Comparison of ENCODE assay signal across 8 mouse cellular contexts in genomic region chr17:27856798-27857648, GRCm38 (mm10). TPM values are rescaled to one million over a fixed set of nuclear protein-coding genes. Genes with fewer than 3 reads are reported as not detected.
A peak's percentile ranks its signal among the peaks of the same experiment; 100 is the strongest.
DNase-seq lines count a peak whose midpoint lies in the region; ATAC-seq and TF ChIP-seq lines count a peak whose summit lies in the region.

No protein-coding gene starts in this region.

- TF ChIP-seq CTCF in ES-Bruce4 (IDR thresholded peaks at IDR 0.05; ENCODE audit: low read depth, low read length), result no peak
- TF ChIP-seq CTCF in bone marrow, adult 2 months (IDR thresholded peaks at IDR 0.05; ENCODE audit: control insufficient read depth, insufficient read depth, low read length), result no peak
- TF ChIP-seq CTCF in heart, postnatal 0 days (IDR thresholded peaks at IDR 0.05; ENCODE audit: low read depth), result no peak

- peaks cover 6% of the 10 kb centered on the region for H3K36me3 ChIP-seq in ES-Bruce4 (ENCODE audit: control insufficient read depth, insufficient read depth, low read length, poor library complexity, severe bottlenecking)
- H3K36me3 ChIP-seq in forebrain, embryonic 11.5 days (ENCODE audit: control insufficient read depth, insufficient read depth, low read length), result peaks cover 3% of the 10 kb centered on the region; the same call in 1 of the 2 replicates
- peaks cover 14% of the 10 kb centered on the region; the same call in 1 of the 2 replicates for H3K36me3 ChIP-seq in heart, postnatal 0 days (replicated peaks; ENCODE audit: control insufficient read depth, insufficient read depth, low read length)
- peaks cover 23% of the 10 kb centered on the region for H3K36me3 ChIP-seq in lung, embryonic 15.5 days

- no peak for TF ChIP-seq EP300 in ES-Bruce4 (IDR thresholded peaks at IDR 0.05; ENCODE audit: insufficient read depth, low read depth, low read length)
- no peak for TF ChIP-seq EP300 in heart, postnatal 0 days (IDR thresholded peaks at IDR 0.05; ENCODE audit: low read depth)

- H3K4me3 ChIP-seq in ES-Bruce4 (ENCODE audit: low read depth, low read length), result peak overlapping the region; percentile 97
- H3K4me3 ChIP-seq in bone marrow, adult 2 months (replicated peaks; ENCODE audit: control insufficient read depth, low read depth, low read length), result peak overlapping the region; percentile 92
- H3K4me3 ChIP-seq in forebrain, embryonic 11.5 days (ENCODE audit: low read depth, low read length), result peak overlapping the region; percentile 69
- H3K4me3 ChIP-seq in heart, postnatal 0 days (ENCODE audit: low read depth, low read length), result peak overlapping the region; percentile 94
- peak overlapping the region; percentile 78 for H3K4me3 ChIP-seq in lung, embryonic 15.5 days

- no peaks in the 10 kb centered on the region for H3K9me3 ChIP-seq in ES-Bruce4 (replicated peaks; ENCODE audit: control insufficient read depth, insufficient read depth, low read length, poor library complexity, severe bottlenecking)
- H3K9me3 ChIP-seq in forebrain, embryonic 11.5 days (ENCODE audit: control insufficient read depth, low read length), result no peaks in the 10 kb centered on the region
- H3K9me3 ChIP-seq in heart, postnatal 0 days (replicated peaks; ENCODE audit: control insufficient read depth, low read length), result no peaks in the 10 kb centered on the region
- no peaks in the 10 kb centered on the region for H3K9me3 ChIP-seq in lung, embryonic 15.5 days

- peak; percentile 78 for DNase-seq in forebrain, embryonic 11.5 days (ENCODE audit: low spot score)
- peak; percentile 54 for DNase-seq in heart, postnatal 0 days (ENCODE audit: low spot score)
- peak; percentile 75 to 91 for DNase-seq in kidney, postnatal 25 days
- DNase-seq in thymus, postnatal 0 days (ENCODE audit: low spot score), result peak; percentile 21

- H3K4me1 ChIP-seq in ES-Bruce4 (ENCODE audit: control insufficient read depth, insufficient read depth, low read length), result peaks cover 3% of the 10 kb centered on the region
- H3K4me1 ChIP-seq in bone marrow, adult 2 months (ENCODE audit: control insufficient read depth, insufficient read depth, low read length), result peaks cover 4% of the 10 kb centered on the region
- H3K4me1 ChIP-seq in forebrain, embryonic 11.5 days (replicated peaks; ENCODE audit: control insufficient read depth, insufficient read depth, low read length), result no peaks in the 10 kb centered on the region; the same call in 1 of the 2 replicates
- peaks cover 10% of the 10 kb centered on the region for H3K4me1 ChIP-seq in heart, postnatal 0 days (ENCODE audit: control insufficient read depth, insufficient read depth)
- peaks cover 18% of the 10 kb centered on the region for H3K4me1 ChIP-seq in lung, embryonic 15.5 days

- WGBS in bone marrow, adult 2 months, result 1% methylated on average over 52 of the region's 52 CpGs
- 4% methylated on average over 42 of the region's 52 CpGs for WGBS in forebrain, embryonic 11.5 days
- WGBS in heart, postnatal 0 days, result 1% methylated on average over 42 of the region's 52 CpGs
- 1% methylated on average over 52 of the region's 52 CpGs for WGBS in lung, embryonic 15.5 days

- H3K27me3 ChIP-seq in ES-Bruce4 (ENCODE audit: control insufficient read depth, insufficient read depth, low read length, poor library complexity, severe bottlenecking), result no peaks in the 10 kb centered on the region
- H3K27me3 ChIP-seq in forebrain, embryonic 11.5 days (ENCODE audit: control insufficient read depth, insufficient read depth, low read length), result no peaks in the 10 kb centered on the region
- H3K27me3 ChIP-seq in heart, postnatal 0 days (ENCODE audit: control insufficient read depth, insufficient read depth, low read length), result no peaks in the 10 kb centered on the region
- H3K27me3 ChIP-seq in lung, embryonic 15.5 days, result no peaks in the 10 kb centered on the region

- ATAC-seq in forebrain, embryonic 11.5 days (replicated peaks; ENCODE audit: low FRiP score), result peak; percentile 65
- ATAC-seq in heart, postnatal 0 days (ENCODE audit: insufficient read depth, low read depth), result peak; percentile 67
- ATAC-seq in lung, embryonic 15.5 days (ENCODE audit: borderline replicate concordance, extremely low read depth, low FRiP score, low TSS enrichment), result peak; percentile 76
- peak; percentile 15; the same call in 1 of the 2 replicates for ATAC-seq in neutrophil, adult 5-6 weeks (ENCODE audit: extremely low read depth, insufficient number of reproducible peaks, low FRiP score, poor library complexity, severe bottlenecking)

- H3K27ac ChIP-seq in ES-Bruce4 (ENCODE audit: insufficient read depth, low read length), result no peak overlapping the region
- H3K27ac ChIP-seq in bone marrow, adult 2 months (ENCODE audit: control insufficient read depth, insufficient read depth, low read depth, low read length, poor library complexity), result peak overlapping the region; percentile 80
- peak overlapping the region; percentile 37; the same call in 1 of the 2 replicates for H3K27ac ChIP-seq in forebrain, embryonic 11.5 days (ENCODE audit: low read depth, low read length)
- H3K27ac ChIP-seq in heart, postnatal 0 days (ENCODE audit: low read depth), result peak overlapping the region; percentile 85
- H3K27ac ChIP-seq in lung, embryonic 15.5 days, result peak overlapping the region; percentile 62

- H3K4me2 ChIP-seq in forebrain, embryonic 11.5 days (ENCODE audit: low read depth, low read length, severe bottlenecking), result peak overlapping the region; percentile 88
- peak overlapping the region; percentile 96 for H3K4me2 ChIP-seq in heart, postnatal 0 days (ENCODE audit: low read depth, low read length)
- H3K4me2 ChIP-seq in lung, embryonic 15.5 days, result peak overlapping the region; percentile 83

- peak overlapping the region; percentile 95 for H3K9ac ChIP-seq in ES-Bruce4 (ENCODE audit: low read depth, poor library complexity, severe bottlenecking)
- H3K9ac ChIP-seq in forebrain, embryonic 11.5 days (ENCODE audit: low read length), result peak overlapping the region; percentile 86
- peak overlapping the region; percentile 85 for H3K9ac ChIP-seq in heart, postnatal 0 days (replicated peaks; ENCODE audit: low read depth, low read length)
- H3K9ac ChIP-seq in lung, embryonic 15.5 days, result peak overlapping the region; percentile 80

- TF ChIP-seq POLR2A in ES-Bruce4 (IDR thresholded peaks at IDR 0.05; ENCODE audit: insufficient read depth, low read length), result no peak
- TF ChIP-seq POLR2A in bone marrow, adult 2 months (IDR thresholded peaks at IDR 0.05; ENCODE audit: borderline replicate concordance, control insufficient read depth, low read depth, low read length), result no peak

RNA-seq across cellular contexts. Expression of gene Uhrf1bp1, which starts 0.8 kb away (rescaled TPM):
- polyA plus RNA-seq in ES-Bruce4 (2011; ENCODE audit: insufficient read depth, insufficient read length, low read depth, missing spikeins), result 18.4 and 22.3 TPM in 2 replicates
- 5.9 and 7.9 TPM in 2 replicates for polyA plus RNA-seq in bone marrow, adult 2 months (2011; ENCODE audit: insufficient read depth, insufficient read length, low replicate concordance, missing spikeins)
- 7.8 and 9.7 TPM in 2 replicates for polyA plus RNA-seq in forebrain, embryonic 11.5 days (2014; fragmentation: Nextera tagmentation; extraction: Ambion mirVana)
- total RNA-seq in heart, postnatal 0 days (2014; rRNA removed; ENCODE audit: low replicate concordance), result 5.3 and 12.3 TPM in 2 replicates
- polyA plus RNA-seq in heart, postnatal 0 days (2015; fragmentation: Nextera tagmentation; extraction: Ambion mirVana), result 1.4 and 1.9 TPM in 2 replicates
- 3.5 and 4.8 TPM in 2 replicates for polyA plus RNA-seq in lung, embryonic 15.5 days (2015; fragmentation: Nextera tagmentation; extraction: Ambion mirVana)
- total RNA-seq in neutrophil, adult 5-6 weeks (2017), result 1.4 and 1.6 TPM in 2 replicates
- 1.1 and 1.6 TPM in 2 replicates for polyA plus RNA-seq in thymus, postnatal 0 days (2015; fragmentation: Nextera tagmentation; extraction: Ambion mirVana)

RNA-seq across cellular contexts. Expression of gene Snrpc, which starts 19.1 kb away (rescaled TPM):
- 266 and 268 TPM in 2 replicates for polyA plus RNA-seq in ES-Bruce4 (2011; ENCODE audit: insufficient read depth, insufficient read length, low read depth, missing spikeins)
- polyA plus RNA-seq in bone marrow, adult 2 months (2011; ENCODE audit: insufficient read depth, insufficient read length, low replicate concordance, missing spikeins), result 49.4 and 74.7 TPM in 2 replicates
- polyA plus RNA-seq in forebrain, embryonic 11.5 days (2014; fragmentation: Nextera tagmentation; extraction: Ambion mirVana), result 371 and 373 TPM in 2 replicates
- total RNA-seq in heart, postnatal 0 days (2014; rRNA removed; ENCODE audit: low replicate concordance), result 113 and 125 TPM in 2 replicates
- polyA plus RNA-seq in heart, postnatal 0 days (2015; fragmentation: Nextera tagmentation; extraction: Ambion mirVana), result 182 and 185 TPM in 2 replicates
- polyA plus RNA-seq in lung, embryonic 15.5 days (2015; fragmentation: Nextera tagmentation; extraction: Ambion mirVana), result 320 and 343 TPM in 2 replicates
- total RNA-seq in neutrophil, adult 5-6 weeks (2017), result 74.8 and 75.6 TPM in 2 replicates
- 383 and 386 TPM in 2 replicates for polyA plus RNA-seq in thymus, postnatal 0 days (2015; fragmentation: Nextera tagmentation; extraction: Ambion mirVana)

RNA-seq across cellular contexts. Expression of gene D17Wsu92e, which starts 36.6 kb away (rescaled TPM):
- polyA plus RNA-seq in ES-Bruce4 (2011; ENCODE audit: insufficient read depth, insufficient read length, low read depth, missing spikeins), result 90.6 and 95.0 TPM in 2 replicates
- 67.3 and 80.9 TPM in 2 replicates for polyA plus RNA-seq in bone marrow, adult 2 months (2011; ENCODE audit: insufficient read depth, insufficient read length, low replicate concordance, missing spikeins)
- polyA plus RNA-seq in forebrain, embryonic 11.5 days (2014; fragmentation: Nextera tagmentation; extraction: Ambion mirVana), result 12.7 and 14.1 TPM in 2 replicates
- total RNA-seq in heart, postnatal 0 days (2014; rRNA removed; ENCODE audit: low replicate concordance), result 80.6 and 85.7 TPM in 2 replicates
- 12.5 and 15.0 TPM in 2 replicates for polyA plus RNA-seq in heart, postnatal 0 days (2015; fragmentation: Nextera tagmentation; extraction: Ambion mirVana)
- 15.9 and 16.8 TPM in 2 replicates for polyA plus RNA-seq in lung, embryonic 15.5 days (2015; fragmentation: Nextera tagmentation; extraction: Ambion mirVana)
- 76.8 and 81.2 TPM in 2 replicates for total RNA-seq in neutrophil, adult 5-6 weeks (2017)
- 16.7 and 20.8 TPM in 2 replicates for polyA plus RNA-seq in thymus, postnatal 0 days (2015; fragmentation: Nextera tagmentation; extraction: Ambion mirVana)

RNA-seq across cellular contexts. Expression of gene Anks1, which starts 52.1 kb away (rescaled TPM):
- polyA plus RNA-seq in ES-Bruce4 (2011; ENCODE audit: insufficient read depth, insufficient read length, low read depth, missing spikeins), result 20.9 and 23.7 TPM in 2 replicates
- 9.1 and 28.9 TPM in 2 replicates for polyA plus RNA-seq in bone marrow, adult 2 months (2011; ENCODE audit: insufficient read depth, insufficient read length, low replicate concordance, missing spikeins)
- 40.9 and 42.6 TPM in 2 replicates for polyA plus RNA-seq in forebrain, embryonic 11.5 days (2014; fragmentation: Nextera tagmentation; extraction: Ambion mirVana)
- 31.3 and 55.4 TPM in 2 replicates for total RNA-seq in heart, postnatal 0 days (2014; rRNA removed; ENCODE audit: low replicate concordance)
- polyA plus RNA-seq in heart, postnatal 0 days (2015; fragmentation: Nextera tagmentation; extraction: Ambion mirVana), result 7.7 and 11.0 TPM in 2 replicates
- 17.1 and 19.3 TPM in 2 replicates for polyA plus RNA-seq in lung, embryonic 15.5 days (2015; fragmentation: Nextera tagmentation; extraction: Ambion mirVana)
- total RNA-seq in neutrophil, adult 5-6 weeks (2017), result 30.6 and 31.7 TPM in 2 replicates
- 14.5 and 16.8 TPM in 2 replicates for polyA plus RNA-seq in thymus, postnatal 0 days (2015; fragmentation: Nextera tagmentation; extraction: Ambion mirVana)

RNA-seq across cellular contexts. Expression of gene Taf11, which starts 52.6 kb away (rescaled TPM):
- polyA plus RNA-seq in ES-Bruce4 (2011; ENCODE audit: insufficient read depth, insufficient read length, low read depth, missing spikeins), result 37.5 and 40.6 TPM in 2 replicates
- polyA plus RNA-seq in bone marrow, adult 2 months (2011; ENCODE audit: insufficient read depth, insufficient read length, low replicate concordance, missing spikeins), result 20.2 and 30.6 TPM in 2 replicates
- 92.1 and 98.5 TPM in 2 replicates for polyA plus RNA-seq in forebrain, embryonic 11.5 days (2014; fragmentation: Nextera tagmentation; extraction: Ambion mirVana)
- total RNA-seq in heart, postnatal 0 days (2014; rRNA removed; ENCODE audit: low replicate concordance), result 9.2 and 12.1 TPM in 2 replicates
- 39.8 and 39.9 TPM in 2 replicates for polyA plus RNA-seq in heart, postnatal 0 days (2015; fragmentation: Nextera tagmentation; extraction: Ambion mirVana)
- 68.6 and 73.5 TPM in 2 replicates for polyA plus RNA-seq in lung, embryonic 15.5 days (2015; fragmentation: Nextera tagmentation; extraction: Ambion mirVana)
- 20.4 and 52.5 TPM in 2 replicates for total RNA-seq in neutrophil, adult 5-6 weeks (2017)
- 60.6 and 61.5 TPM in 2 replicates for polyA plus RNA-seq in thymus, postnatal 0 days (2015; fragmentation: Nextera tagmentation; extraction: Ambion mirVana)

Comparison
In these comparisons a context has a peak if more than half of its experiments do, and no peak if none do; other contexts are left out.
1. ATAC-seq: peak in every context shown above with its lines; median percentile 76 in lung, embryonic 15.5 days; 67 in heart, postnatal 0 days; 65 in forebrain, embryonic 11.5 days; 15 in neutrophil, adult 5-6 weeks.
2. DNase-seq: peak in every context shown above with its lines; median percentile 83 in kidney, postnatal 25 days; 78 in forebrain, embryonic 11.5 days; 54 in heart, postnatal 0 days; 21 in thymus, postnatal 0 days.